Mouse (Mus musculus) intestine, embryonic 16.5 days (tissue): ENCODE data around the gene Adamts7. TPM values are rescaled to one million over a fixed set of nuclear protein-coding genes. Genes with fewer than 3 reads are reported as not detected.

Experiments
- ATAC-seq: fragments of 200-750 bp; cut with Nextera tagmentation; 2 replicates; pipeline ENCODE4 v1.8.0; 2017; ENCODE audit warnings: moderate TSS enrichment, moderate library complexity
- H3K27ac ChIP-seq: fragments of 300-500 bp; sonication (generic); 2 replicates; pipeline ENCODE4 v1.5.1; 2014; ENCODE audit warnings: mild to moderate bottlenecking, low read length
- H3K27me3 ChIP-seq: fragments of 300-500 bp; sonication (generic); replicated peaks from 2 replicates; pipeline ENCODE4 v1.6.1; 2014; ENCODE audit warnings: low read length, control low read depth, mixed read lengths; ENCODE audit not compliant: control insufficient read depth, insufficient read depth
- H3K36me3 ChIP-seq: fragments of 300-500 bp; sonication (generic); 2 replicates; pipeline ENCODE4 v1.6.1; 2014; ENCODE audit warnings: low read length, control low read depth; ENCODE audit not compliant: control insufficient read depth, insufficient read depth
- H3K4me1 ChIP-seq: fragments of 300-500 bp; sonication (generic); 2 replicates; pipeline ENCODE4 v1.6.1; 2014; ENCODE audit warnings: low read length, control low read depth, mixed read lengths; ENCODE audit not compliant: control insufficient read depth, insufficient read depth
- H3K4me2 ChIP-seq: fragments of 300-500 bp; sonication (generic); 2 replicates; pipeline ENCODE4 v1.6.1; 2014; ENCODE audit warnings: low read depth, low read length, control low read depth
- H3K4me3 ChIP-seq: fragments of 300-500 bp; sonication (generic); 2 replicates; pipeline ENCODE4 v1.5.1; 2014; ENCODE audit warnings: mild to moderate bottlenecking, low read length
- H3K9ac ChIP-seq: fragments of 300-500 bp; sonication (generic); 2 replicates; pipeline ENCODE4 v1.6.1; 2014; ENCODE audit warnings: low read depth, low read length
- H3K9me3 ChIP-seq: fragments of 300-500 bp; sonication (generic); 2 replicates; pipeline ENCODE4 v1.6.1; 2016; ENCODE audit warnings: low read length, control low read depth; ENCODE audit not compliant: control insufficient read depth
- WGBS: fragments of 180-500 bp; shearing (Covaris S2); extraction: QIAGEN DNeasy Blood & Tissue Kit; methylation state at CpG from one replicate; pipeline ENCODE4 v1.1.7; 2014; 5-methylcytosine and 5-hydroxymethylcytosine counted together
- polyA plus RNA-seq: library from polyadenylated mRNA; unstranded; fragments of >200 nt; fragmentation: Nextera tagmentation; extraction: Ambion mirVana; gene quantifications from 2 replicates; pipeline ENCODE4 v1.2.1, GENCODE M21; 2015

Gene Adamts7
- polyA plus RNA-seq, 1 experiment from 2014 or later = 11.7 TPM

DNA sequence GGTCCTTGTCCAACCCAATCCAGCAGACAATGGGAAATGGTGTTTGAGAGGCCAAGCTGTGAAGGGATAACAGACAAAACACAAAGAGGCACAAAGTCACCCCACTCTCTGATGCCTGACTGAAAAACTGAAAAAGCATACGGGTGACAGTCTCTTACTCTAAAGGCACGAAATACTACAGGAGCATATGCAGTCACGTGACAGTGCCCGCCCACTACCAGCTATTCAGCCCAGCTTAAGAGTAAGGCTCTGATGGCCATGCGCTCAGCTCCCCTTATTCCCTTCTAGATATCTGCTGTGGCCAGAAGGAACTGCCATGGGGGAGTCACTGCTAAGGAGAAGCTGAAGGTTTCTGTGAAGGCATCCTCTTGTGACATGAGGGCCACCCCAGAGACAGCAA lies 82.9 kb downstream of the Adamts7 start:
- H3K27ac ChIP-seq = no peak overlapping the region
- no peaks in the 10 kb centered on the region for H3K9me3 ChIP-seq
- H3K36me3 ChIP-seq = peaks cover 2% of the 10 kb centered on the region; the same call in 1 of the 2 replicates
- H3K9ac ChIP-seq = no peak overlapping the region
- H3K27me3 ChIP-seq = no peaks in the 10 kb centered on the region
- no peak overlapping the region for H3K4me2 ChIP-seq
- WGBS = 95% methylated on average over 5 of the region's 5 CpGs
- H3K4me3 ChIP-seq = no peak overlapping the region
- H3K4me1 ChIP-seq = no peaks in the 10 kb centered on the region
- no peak for ATAC-seq

DNA sequence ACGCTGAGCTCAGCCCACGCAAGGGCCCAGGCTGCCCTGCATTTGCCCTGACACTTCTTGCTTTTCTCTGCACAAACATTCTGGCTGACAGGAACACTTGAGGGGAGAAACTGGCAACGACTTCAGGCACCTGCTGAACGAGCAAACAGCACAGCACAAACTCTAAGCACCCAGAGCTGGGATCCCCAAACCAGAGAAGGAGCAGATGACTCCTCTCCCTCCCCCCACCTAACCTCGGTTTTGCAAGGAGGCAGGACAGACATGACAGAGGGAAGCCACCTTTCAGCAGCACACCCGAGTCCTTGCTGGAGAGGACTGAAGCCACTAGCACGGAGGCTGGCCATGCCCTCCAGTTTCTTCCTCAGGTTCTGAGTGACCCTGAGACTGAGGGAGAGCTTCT lies 84.4 kb downstream of the Adamts7 start:
- ATAC-seq = no peak
- no peak overlapping the region for H3K4me2 ChIP-seq
- H3K27ac ChIP-seq = no peak overlapping the region
- no peaks in the 10 kb centered on the region for H3K27me3 ChIP-seq
- H3K4me1 ChIP-seq = peaks cover 6% of the 10 kb centered on the region; the same call in 1 of the 2 replicates
- no peak overlapping the region for H3K4me3 ChIP-seq
- WGBS = 71% methylated on average over 7 of the region's 7 CpGs
- H3K36me3 ChIP-seq = peaks cover 2% of the 10 kb centered on the region; the same call in 1 of the 2 replicates
- H3K9ac ChIP-seq = no peak overlapping the region
- no peaks in the 10 kb centered on the region for H3K9me3 ChIP-seq

DNA sequence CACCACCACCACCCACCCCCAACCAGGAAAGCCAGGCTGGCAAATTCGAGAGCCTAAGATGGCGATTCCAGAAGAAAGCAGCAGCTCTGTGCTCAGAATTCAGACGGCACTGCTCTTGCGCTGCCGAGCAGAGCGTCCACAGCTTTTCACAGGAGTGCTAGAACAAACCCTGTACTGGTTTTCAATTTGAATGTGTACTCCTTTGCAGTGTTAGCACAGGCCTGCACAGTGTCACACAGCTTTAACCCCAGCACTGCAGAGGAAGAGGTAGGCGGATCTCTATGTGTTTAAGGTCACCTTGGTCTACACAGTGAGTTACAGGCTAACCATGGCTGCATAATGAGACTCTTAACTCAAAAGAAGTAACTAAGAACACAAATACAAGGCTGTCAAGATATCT lies 85.5 kb downstream of the Adamts7 start:
- no peak overlapping the region for H3K4me2 ChIP-seq
- H3K4me3 ChIP-seq = no peak overlapping the region
- H3K36me3 ChIP-seq = no peaks in the 10 kb centered on the region; the same call in 1 of the 2 replicates
- 85% methylated on average over 7 of the region's 7 CpGs for WGBS
- no peaks in the 10 kb centered on the region for H3K27me3 ChIP-seq
- peaks cover 8% of the 10 kb centered on the region; the same call in 1 of the 2 replicates for H3K4me1 ChIP-seq
- no peak overlapping the region for H3K9ac ChIP-seq
- ATAC-seq = no peak
- H3K27ac ChIP-seq = no peak overlapping the region
- H3K9me3 ChIP-seq = no peaks in the 10 kb centered on the region

DNA sequence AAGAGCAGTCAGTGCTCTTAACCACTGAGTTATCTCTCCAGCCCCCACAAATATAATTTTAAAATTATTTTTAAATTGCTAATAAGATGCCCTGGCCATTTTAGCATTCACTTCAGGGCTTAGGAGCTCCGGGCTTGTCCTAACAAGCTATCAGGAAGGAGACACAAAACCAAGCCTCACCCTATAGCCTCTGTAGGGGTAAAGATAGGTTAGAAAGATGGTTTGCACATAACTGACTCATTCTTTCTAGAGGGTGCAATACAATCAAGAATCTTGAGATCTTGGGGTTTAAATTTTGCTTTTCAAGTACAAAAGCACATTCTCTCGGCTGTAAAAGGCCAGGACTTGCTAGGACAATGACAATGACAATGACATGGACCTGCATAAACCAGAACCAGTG lies 86.2 kb downstream of the Adamts7 start:
- no peak overlapping the region for H3K9ac ChIP-seq
- 96% methylated on average over 2 of the region's 2 CpGs for WGBS
- no peak for ATAC-seq
- no peak overlapping the region for H3K27ac ChIP-seq
- no peaks in the 10 kb centered on the region; the same call in 1 of the 2 replicates for H3K36me3 ChIP-seq
- H3K4me1 ChIP-seq = peaks cover 8% of the 10 kb centered on the region; the same call in 1 of the 2 replicates
- H3K4me2 ChIP-seq = no peak overlapping the region
- no peak overlapping the region for H3K4me3 ChIP-seq
- no peaks in the 10 kb centered on the region for H3K27me3 ChIP-seq
- no peaks in the 10 kb centered on the region for H3K9me3 ChIP-seq

DNA sequence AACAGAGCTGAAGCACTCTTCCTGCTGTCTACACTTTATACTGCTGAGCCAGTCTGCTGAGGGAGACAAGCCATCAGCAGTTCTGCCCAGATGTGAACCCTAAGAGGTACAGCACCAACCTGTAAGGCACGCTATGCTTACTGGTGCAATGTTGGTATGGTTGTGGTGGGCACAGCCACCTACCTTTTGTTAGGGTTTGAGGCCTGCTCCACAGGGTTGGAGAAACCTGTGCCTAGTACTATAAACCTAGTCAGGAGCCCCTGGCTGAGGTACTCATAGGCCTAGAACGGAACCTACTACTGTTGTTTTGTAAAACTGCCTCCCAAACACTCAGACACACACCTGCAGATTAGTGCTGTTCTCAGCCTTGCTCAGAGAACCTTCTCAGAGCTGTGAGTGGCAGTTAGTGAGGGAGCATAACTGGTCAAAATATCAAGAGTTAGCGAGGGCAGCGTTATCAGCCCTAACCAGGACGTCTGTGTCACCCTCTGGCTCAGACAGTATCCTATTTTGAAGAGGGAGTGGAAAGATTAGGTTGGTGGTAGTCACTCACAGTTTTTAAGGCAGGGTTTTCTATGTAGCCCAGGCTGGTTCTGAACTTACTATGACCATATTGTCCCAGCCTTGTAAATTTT lies 87.4 kb downstream of the Adamts7 start:
- no peak overlapping the region for H3K9ac ChIP-seq
- WGBS = 83% methylated on average over 5 of the region's 5 CpGs
- no peak overlapping the region for H3K4me2 ChIP-seq
- ATAC-seq = peak; percentile 75
- no peaks in the 10 kb centered on the region for H3K9me3 ChIP-seq
- H3K4me3 ChIP-seq = no peak overlapping the region
- no peaks in the 10 kb centered on the region for H3K27me3 ChIP-seq
- H3K4me1 ChIP-seq = peaks cover 8% of the 10 kb centered on the region; the same call in 1 of the 2 replicates
- no peak overlapping the region for H3K27ac ChIP-seq
- H3K36me3 ChIP-seq = no peaks in the 10 kb centered on the region; the same call in 1 of the 2 replicates

DNA sequence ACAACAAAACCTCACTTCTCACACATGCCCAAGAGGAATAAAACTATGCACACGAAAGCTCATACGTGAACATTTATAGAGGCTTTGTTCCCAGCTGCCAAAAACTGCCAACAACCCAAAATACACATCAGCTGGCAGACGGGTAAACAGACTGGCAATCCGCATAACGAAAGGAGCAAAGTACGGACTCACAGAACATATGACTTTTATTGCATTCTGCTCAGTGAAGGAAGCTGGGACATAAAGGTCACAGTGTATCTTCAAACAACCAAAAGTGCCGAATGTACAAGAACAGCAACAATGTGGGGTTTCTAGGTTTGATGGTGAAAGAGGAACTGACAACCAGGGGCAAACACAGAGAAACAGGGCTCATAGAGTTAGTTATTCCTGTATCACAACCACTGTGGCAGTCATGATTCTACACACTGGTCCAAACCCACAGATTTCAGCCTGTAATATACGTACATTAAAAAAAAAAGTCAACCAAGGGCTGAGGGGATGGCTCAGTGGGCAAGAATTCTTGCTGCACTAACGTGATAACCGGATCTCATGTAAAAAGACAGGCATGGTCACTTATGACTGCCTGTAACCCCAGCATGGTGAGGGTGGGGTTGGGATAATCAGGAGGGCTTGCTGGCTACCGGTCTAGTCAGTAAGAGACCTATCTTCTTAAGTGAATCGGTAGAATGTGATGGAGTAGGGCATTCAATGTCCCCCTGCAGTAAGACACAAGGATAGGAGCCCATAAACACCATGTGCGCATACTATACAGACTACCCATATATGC lies 88.3 kb downstream of the Adamts7 start:
- Histone ChIP-seq H3K27ac (no peak overlapping the region), H3K9ac (no peak overlapping the region), H3K36me3 (no peaks in the 10 kb centered on the region; the same call in 1 of the 2 replicates), H3K27me3 (no peaks in the 10 kb centered on the region), H3K4me1 (peaks cover 8% of the 10 kb centered on the region; the same call in 1 of the 2 replicates), H3K9me3 (no peaks in the 10 kb centered on the region), H3K4me3 (no peak overlapping the region), H3K4me2 (no peak overlapping the region)
- WGBS = 71% methylated on average over 13 of the region's 13 CpGs
- peak; percentile 76 for ATAC-seq

GRCm38 (mm10) chr9:90253181-90253580 lies 90.3 kb downstream of the Adamts7 start:
- H3K4me3 ChIP-seq = no peak overlapping the region
- H3K4me2 ChIP-seq = no peak overlapping the region
- H3K9me3 ChIP-seq = no peaks in the 10 kb centered on the region
- no peaks in the 10 kb centered on the region for H3K27me3 ChIP-seq
- 91% methylated on average over 2 of the region's 2 CpGs for WGBS
- no peaks in the 10 kb centered on the region; the same call in 1 of the 2 replicates for H3K36me3 ChIP-seq
- H3K9ac ChIP-seq = no peak overlapping the region
- no peak for ATAC-seq
- H3K27ac ChIP-seq = no peak overlapping the region
- peaks cover 17% of the 10 kb centered on the region for H3K4me1 ChIP-seq

GRCm38 (mm10) chr9:90255844-90256405 lies 93.1 kb downstream of the Adamts7 start:
- Histone ChIP-seq H3K27ac (no peak overlapping the region), H3K4me2 (no peak overlapping the region), H3K4me3 (no peak overlapping the region), H3K36me3 (no peaks in the 10 kb centered on the region), H3K9me3 (no peaks in the 10 kb centered on the region), H3K4me1 (peaks cover 37% of the 10 kb centered on the region), H3K27me3 (no peaks in the 10 kb centered on the region), H3K9ac (no peak overlapping the region)
- no peak for ATAC-seq
- WGBS = 51% methylated on average over 6 of the region's 6 CpGs

- Histone ChIP-seq H3K9me3 (no peaks in the 10 kb centered on the region), H3K4me3 (no peak overlapping the region), H3K4me2 (no peak overlapping the region), H3K4me1 (peaks cover 37% of the 10 kb centered on the region), H3K27me3 (no peaks in the 10 kb centered on the region), H3K36me3 (no peaks in the 10 kb centered on the region), H3K9ac (no peak overlapping the region), H3K27ac (no peak overlapping the region)
- WGBS = 66% methylated on average over 7 of the region's 7 CpGs
- ATAC-seq = no peak
Measured at GRCm38 (mm10) chr9:90257220-90257619, 94.4 kb downstream of the Adamts7 start.
